Mouse (Mus musculus): ENCODE results near the gene Llph.
A peak's percentile ranks its signal among the peaks of the same experiment; 100 is the strongest.
"Not testable (repeated sequence)": the region's sequence is repeated elsewhere in the genome, so short reads cannot be mapped to it uniquely, and the experiment has no call there.

Llph gene

GRCm38 (mm10) chr10:120226871-120227661 lies at the start of gene Llph:
Llph (plus strand) TSS chr10:120227070.
- DNase-seq (ENCODE audit: low spot score): peak; percentile 94

- DNase-seq (ENCODE audit: low spot score): no peak
Observed at GRCm38 (mm10) chr10:120182887-120183286, 44.0 kb upstream of the Llph start.

- DNase-seq (ENCODE audit: low spot score): no peak
Observed at GRCm38 (mm10) chr10:120183342-120183741, 43.5 kb upstream of the Llph start.

GRCm38 (mm10) chr10:120188513-120188912 lies 38.4 kb upstream of the Llph start:
- no peak for DNase-seq (ENCODE audit: low spot score)

GRCm38 (mm10) chr10:120189276-120189675 lies 37.6 kb upstream of the Llph start:
- DNase-seq (ENCODE audit: low spot score): no peak

GRCm38 (mm10) chr10:120189782-120190181 lies 37.1 kb upstream of the Llph start:
- DNase-seq (ENCODE audit: low spot score): no peak

- no peak for DNase-seq (ENCODE audit: low spot score)
Observed at GRCm38 (mm10) chr10:120191165-120191564, 35.7 kb upstream of the Llph start.

- DNase-seq (ENCODE audit: low spot score): no peak
Observed at GRCm38 (mm10) chr10:120192278-120192677, 34.6 kb upstream of the Llph start.

GRCm38 (mm10) chr10:120193255-120193654 lies 33.6 kb upstream of the Llph start:
- no peak for DNase-seq (ENCODE audit: low spot score)

GRCm38 (mm10) chr10:120197061-120197835 lies 29.6 kb upstream of the Llph start:
- DNase-seq (ENCODE audit: low spot score): no peak

- peak; percentile 59 for DNase-seq (ENCODE audit: low spot score)
Observed at GRCm38 (mm10) chr10:120201131-120201921, 25.5 kb upstream of the Llph start, which contains the start of gene Tmbim4. Tmbim4 (plus strand) TSS chr10:120201590.

- peak; percentile 88 for DNase-seq (ENCODE audit: low spot score)
Observed at GRCm38 (mm10) chr10:120201961-120202402, 24.9 kb upstream of the Llph start, which contains the start of gene Irak3. Irak3 (minus strand) TSS chr10:120202130.

GRCm38 (mm10) chr10:120202467-120203250 lies 24.2 kb upstream of the Llph start:
- DNase-seq (ENCODE audit: low spot score): no peak

GRCm38 (mm10) chr10:120204591-120205210 lies 22.2 kb upstream of the Llph start:
- no peak for DNase-seq (ENCODE audit: low spot score)

- DNase-seq (ENCODE audit: low spot score): no peak
Observed at GRCm38 (mm10) chr10:120208015-120208414, 18.9 kb upstream of the Llph start.

GRCm38 (mm10) chr10:120208575-120209538 lies 18.0 kb upstream of the Llph start:
- DNase-seq (ENCODE audit: low spot score): peak; percentile 92

- DNase-seq (ENCODE audit: low spot score): no peak
Observed at GRCm38 (mm10) chr10:120209539-120209925, 17.3 kb upstream of the Llph start.

GRCm38 (mm10) chr10:120210096-120210495 lies 16.8 kb upstream of the Llph start:
- DNase-seq (ENCODE audit: low spot score): no peak

- not testable (repeated sequence) for DNase-seq (ENCODE audit: low spot score)
Observed at GRCm38 (mm10) chr10:120217099-120217498, 9.8 kb upstream of the Llph start.

GRCm38 (mm10) chr10:120218996-120219395 lies 7.9 kb upstream of the Llph start:
- no peak for DNase-seq (ENCODE audit: low spot score)

Data from embryo, embryonic 10.5 days (tissue).